Mouse (Mus musculus): ENCODE measurements around the gene Gm49359.
"Not testable (repeated sequence)": the region's sequence is repeated elsewhere in the genome, so short reads cannot be mapped to it uniquely, and the experiment has no call there.

The Gm49359 gene

DNA sequence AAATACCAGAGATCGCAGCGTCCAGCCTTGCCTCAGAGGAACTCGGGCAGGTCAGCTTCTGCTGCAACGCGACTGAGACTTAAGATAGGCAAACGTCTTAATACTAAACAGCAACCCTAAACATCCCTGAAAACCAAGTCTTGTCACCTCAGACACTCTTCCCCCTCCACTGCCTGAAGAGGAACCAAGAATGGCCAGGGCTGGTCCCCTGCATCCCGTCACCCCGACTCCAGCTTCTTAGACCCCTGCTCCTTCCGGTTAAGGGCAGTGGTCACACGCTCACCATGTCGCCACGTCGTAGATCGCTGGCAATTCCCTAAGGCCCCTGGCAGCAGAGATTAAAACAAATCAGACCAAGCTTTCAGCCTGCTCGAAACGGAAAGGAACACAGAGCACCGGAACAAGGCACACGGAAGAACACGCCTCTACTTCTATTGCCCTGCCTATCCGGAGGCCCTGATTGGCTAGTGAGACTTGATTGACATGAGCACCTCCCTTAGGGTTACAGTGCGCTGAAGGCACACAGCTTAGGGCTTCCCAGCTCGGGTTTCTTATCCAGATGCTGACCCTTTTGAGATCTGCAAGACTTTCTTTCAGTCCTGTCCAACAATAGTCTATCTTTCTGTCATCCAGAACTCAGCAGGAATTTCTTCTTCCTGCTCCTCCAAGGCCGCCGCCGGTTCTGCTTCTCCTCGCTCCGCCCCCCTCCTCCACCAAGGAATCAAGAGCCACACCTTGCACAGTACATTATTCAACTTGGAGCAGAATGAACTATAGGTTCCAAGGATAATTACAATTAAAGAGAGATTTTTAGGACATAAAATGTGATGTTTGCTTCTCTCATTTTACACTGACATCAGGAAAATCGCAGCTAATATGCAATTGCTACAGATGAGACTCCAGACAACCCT lies at the start of gene Gm49359:
Gm49359 (minus strand) TSS at position 409 of the 911 bp plus-strand sequence.
- peak; percentile 70 for DNase-seq (ENCODE audit: low spot score)

- not testable (repeated sequence) for DNase-seq (ENCODE audit: low spot score)
Measured at GRCm38 (mm10) chr13:62510641-62511420, 44.2 kb upstream of the Gm49359 start.

- DNase-seq (ENCODE audit: low spot score), result not testable (repeated sequence)
Measured at GRCm38 (mm10) chr13:62472661-62473060, 6.0 kb upstream of the Gm49359 start.

DNA sequence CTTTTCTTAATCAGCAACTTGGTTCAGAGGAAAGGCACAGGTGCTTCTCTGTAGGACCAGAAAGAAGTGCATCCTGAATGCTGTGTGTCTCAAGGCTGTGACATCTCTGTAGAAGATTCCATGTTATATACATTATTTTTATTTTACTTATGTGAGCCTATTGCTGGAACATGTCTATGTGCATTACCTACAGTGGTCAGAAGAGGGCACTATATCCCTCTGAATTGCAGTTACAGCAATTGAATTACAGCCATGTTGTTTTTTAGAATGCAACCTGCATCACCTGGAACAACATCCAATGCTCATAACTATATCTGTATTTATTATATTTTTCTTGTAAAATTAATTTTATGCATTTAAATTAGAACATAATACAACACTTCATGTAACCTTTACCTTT lies 3.3 kb upstream of the Gm49359 start:
- DNase-seq (ENCODE audit: low spot score), result not testable (repeated sequence)
